ENCODE assay signal across 11 mouse cellular contexts in genomic region chr11:62914532-62914931, GRCm38 (mm10). TPM values are rescaled to one million over a fixed set of nuclear protein-coding genes. Genes with fewer than 3 reads are reported as not detected.
DNase-seq lines count a peak whose midpoint lies in the region; ATAC-seq and TF ChIP-seq lines count a peak whose summit lies in the region.
"Had no signal": no experiment of that assay in that cellular context is flagged by ENCODE, and none has a peak within 500 bp of the region (broad histone marks: within the 10 kb centered on the region; RNA-seq: fewer than 3 reads in every experiment).

No protein-coding gene starts in this region.

- H3K27me3 ChIP-seq in midbrain, postnatal 0 days (ENCODE audit: insufficient read depth, low read length) = no peaks in the 10 kb centered on the region
- H3K27me3 ChIP-seq in midbrain, embryonic 10.5 days (ENCODE audit: low read depth, poor library complexity, severe bottlenecking) = no peaks in the 10 kb centered on the region
- H3K27me3 ChIP-seq in midbrain, embryonic 15.5 days (replicated peaks) = no peaks in the 10 kb centered on the region

- WGBS in midbrain, postnatal 0 days = 66% methylated on average over 6 of the region's 6 CpGs
- WGBS in midbrain, embryonic 10.5 days = 65% methylated on average over 6 of the region's 6 CpGs
- 57% methylated on average over 6 of the region's 6 CpGs for WGBS in midbrain, embryonic 15.5 days

- H3K4me2 ChIP-seq in midbrain, postnatal 0 days (ENCODE audit: low read depth, low read length, poor library complexity, severe bottlenecking) = no peak overlapping the region
- no peak overlapping the region for H3K4me2 ChIP-seq in midbrain, embryonic 15.5 days

- 0 out of 2 replicates have a peak, but pooled peaks cover 3% of the 10 kb centered on the region for H3K4me1 ChIP-seq in midbrain, postnatal 0 days (ENCODE audit: insufficient read depth, low read length)
- H3K4me1 ChIP-seq in midbrain, embryonic 10.5 days = peaks cover 19% of the 10 kb centered on the region
- H3K4me1 ChIP-seq in cortical plate, adult 2 months (ENCODE audit: control insufficient read depth, insufficient read depth, low read length) = peaks cover 6% of the 10 kb centered on the region
- no peaks in the 10 kb centered on the region for H3K4me1 ChIP-seq in midbrain, embryonic 15.5 days

- TF ChIP-seq POLR2A in cortical plate, adult 2 months (IDR thresholded peaks at IDR 0.05; ENCODE audit: extremely low read depth, insufficient read depth, low read length) = no peak

- H3K27ac ChIP-seq in midbrain, postnatal 0 days (ENCODE audit: low read depth, low read length) = no peak overlapping the region
- H3K27ac ChIP-seq in midbrain, embryonic 10.5 days (replicated peaks) = no peak overlapping the region
- H3K27ac ChIP-seq in cortical plate, adult 2 months (ENCODE audit: insufficient read depth, low read length) = no peak overlapping the region
- H3K27ac ChIP-seq in midbrain, embryonic 15.5 days = no peak overlapping the region

- no peak for ATAC-seq in midbrain, postnatal 0 days (ENCODE audit: low FRiP score)
- no peak for ATAC-seq in midbrain, embryonic 15.5 days (replicated peaks)

- H3K36me3 ChIP-seq in midbrain, postnatal 0 days (ENCODE audit: insufficient read depth, low read length) = no peaks in the 10 kb centered on the region
- no peaks in the 10 kb centered on the region for H3K36me3 ChIP-seq in midbrain, embryonic 10.5 days
- H3K36me3 ChIP-seq in midbrain, embryonic 15.5 days (replicated peaks) = no peaks in the 10 kb centered on the region

- no peaks in the 10 kb centered on the region for H3K9me3 ChIP-seq in midbrain, postnatal 0 days (ENCODE audit: low read length)
- H3K9me3 ChIP-seq in midbrain, embryonic 10.5 days (replicated peaks) = no peaks in the 10 kb centered on the region; the same call in 1 of the 2 replicates
- H3K9me3 ChIP-seq in midbrain, embryonic 15.5 days = no peaks in the 10 kb centered on the region

- DNase-seq in gastrocnemius, adult 18-20 months (ENCODE audit: low spot score) = peak; percentile 36
- no peak for DNase-seq in gastrocnemius, postnatal 36 days
- no peak for DNase-seq in midbrain, postnatal 0 days (ENCODE audit: low spot score)
- DNase-seq in midbrain, embryonic 10.5 days (ENCODE audit: low spot score) = no peak
- DNase-seq in thymus, postnatal 25 days = peak; percentile 27
- no peak for DNase-seq in left cerebral cortex, postnatal 14 days (ENCODE audit: low spot score in 2 of 2)
- DNase-seq: layer of hippocampus, postnatal 36 days had no signal

- peak; percentile 48 for TF ChIP-seq CTCF in midbrain, postnatal 0 days (IDR thresholded peaks at IDR 0.05)
- peak; percentile 51 for TF ChIP-seq CTCF in cortical plate, adult 2 months (IDR thresholded peaks at IDR 0.05; ENCODE audit: extremely low read depth, insufficient read depth, low read length)

- intact Hi-C loops in gastrocnemius, postnatal 36 days (cut with DNase I) = no loop called here
- intact Hi-C loops in left cerebral cortex, postnatal 14 days (cut with DNase I) = no loop called here

- no peak overlapping the region for H3K9ac ChIP-seq in midbrain, postnatal 0 days (replicated peaks; ENCODE audit: low read length, poor library complexity, severe bottlenecking)
- H3K9ac ChIP-seq in midbrain, embryonic 15.5 days = no peak overlapping the region

- no peak overlapping the region for H3K4me3 ChIP-seq in midbrain, postnatal 0 days (ENCODE audit: low read depth, low read length)
- H3K4me3 ChIP-seq in midbrain, embryonic 10.5 days = no peak overlapping the region
- H3K4me3 ChIP-seq in cortical plate, adult 2 months (ENCODE audit: insufficient read depth, low read length) = no peak overlapping the region
- H3K4me3 ChIP-seq in midbrain, embryonic 15.5 days = no peak overlapping the region

RNA-seq across cellular contexts. Expression of gene Tvp23b, which starts 35.3 kb away (rescaled TPM):
- total RNA-seq in gastrocnemius, adult 18-20 months (2021) = 1 to 10 TPM; 4.8 to 5.4 TPM
- total RNA-seq in gastrocnemius, postnatal 36 days (2021) = 1 to 10 TPM; 5.9 to 6.6 TPM
- 29.5 and 36.6 TPM in 2 replicates for total RNA-seq in midbrain, postnatal 0 days (2014; rRNA removed)
- polyA plus RNA-seq in midbrain, postnatal 0 days (2015; fragmentation: Nextera tagmentation; extraction: Ambion mirVana) = 42.5 and 44.2 TPM in 2 replicates
- polyA plus RNA-seq in midbrain, embryonic 10.5 days (2016; fragmentation: Nextera tagmentation; extraction: Ambion mirVana) = 43.1 and 48.3 TPM in 2 replicates
- polyA plus RNA-seq in cortical plate, adult 2 months (2012; rRNA removed) = 30.2 and 32.8 TPM in 2 replicates
- polyA plus RNA-seq in midbrain, embryonic 15.5 days (2015; fragmentation: Nextera tagmentation; extraction: Ambion mirVana) = 56.9 and 58.7 TPM in 2 replicates
- 10 to 100 TPM; 23.8 to 23.9 TPM for total RNA-seq in left cerebral cortex, postnatal 14 days (2021)

RNA-seq across cellular contexts. Expression of gene Cdrt4, which starts 36.5 kb away (rescaled TPM):
- total RNA-seq in gastrocnemius, adult 18-20 months (2021) = not detected
- total RNA-seq in gastrocnemius, postnatal 36 days (2021) = not detected
- total RNA-seq in midbrain, postnatal 0 days (2014; rRNA removed) = not detected in 2 replicates
- polyA plus RNA-seq in midbrain, postnatal 0 days (2015; fragmentation: Nextera tagmentation; extraction: Ambion mirVana) = not detected in 2 replicates
- not detected in 2 replicates for polyA plus RNA-seq in midbrain, embryonic 10.5 days (2016; fragmentation: Nextera tagmentation; extraction: Ambion mirVana)
- not detected in 2 replicates for polyA plus RNA-seq in cortical plate, adult 2 months (2012; rRNA removed)
- polyA plus RNA-seq in midbrain, embryonic 15.5 days (2015; fragmentation: Nextera tagmentation; extraction: Ambion mirVana) = not detected in 2 replicates
- not detected for total RNA-seq in left cerebral cortex, postnatal 14 days (2021)
- total RNA-seq: adrenal gland, adult 18-20 months had no signal
- polyA plus RNA-seq: neural tube, embryonic 11.5 days had no signal

Comparison
In these comparisons a context has a peak if more than half of its experiments do, and no peak if none do; other contexts are left out.
1. DNase-seq: peak in gastrocnemius, adult 18-20 months (single experiment) and thymus, postnatal 25 days (single experiment); none in gastrocnemius, postnatal 36 days (0 of 2), midbrain, postnatal 0 days (single experiment), midbrain, embryonic 10.5 days (single experiment) and left cerebral cortex, postnatal 14 days (0 of 2).